In genomic region chr2:59530811-59531210, GRCm38 (mm10) we compare ENCODE assay signal across 24 mouse cellular contexts. TPM values are rescaled to one million over a fixed set of nuclear protein-coding genes. Genes with fewer than 3 reads are reported as not detected.
DNase-seq lines count a peak whose midpoint lies in the region.
"Had no signal": no experiment of that assay in that cellular context is flagged by ENCODE, and none has a peak within 500 bp of the region (broad histone marks: within the 10 kb centered on the region; RNA-seq: fewer than 3 reads in every experiment).

No protein-coding gene starts in this region.

- H3K9me3 ChIP-seq in limb, embryonic 10.5 days (replicated peaks): no peaks in the 10 kb centered on the region
- H3K9me3 ChIP-seq: forebrain, embryonic 13.5 days; hindbrain, embryonic 12.5 days; liver, embryonic 13.5 days; megakaryocyte, embryonic 14.5 days; midbrain, embryonic 13.5 days; neural tube, embryonic 12.5 days had no signal

- no peak overlapping the region for H3K4me3 ChIP-seq in limb, embryonic 10.5 days
- H3K4me3 ChIP-seq: forebrain, embryonic 13.5 days; hindbrain, embryonic 12.5 days; liver, embryonic 13.5 days; megakaryocyte, embryonic 14.5 days; midbrain, embryonic 13.5 days; neural tube, embryonic 12.5 days had no signal

- intact Hi-C loops in left cerebral cortex, postnatal 10 days (cut with DNase I): no loop called here

- no peaks in the 10 kb centered on the region for H3K36me3 ChIP-seq in limb, embryonic 10.5 days
- H3K36me3 ChIP-seq: hindbrain, embryonic 12.5 days; liver, embryonic 13.5 days; midbrain, embryonic 13.5 days; neural tube, embryonic 12.5 days had no signal

- no peaks in the 10 kb centered on the region for H3K27me3 ChIP-seq in limb, embryonic 10.5 days (ENCODE audit: low read depth, poor library complexity, severe bottlenecking)
- H3K27me3 ChIP-seq: hindbrain, embryonic 12.5 days; liver, embryonic 13.5 days; midbrain, embryonic 13.5 days; neural tube, embryonic 12.5 days had no signal

- peaks cover 57% of the 10 kb centered on the region for H3K4me1 ChIP-seq in limb, embryonic 10.5 days
- H3K4me1 ChIP-seq: megakaryocyte, embryonic 14.5 days had no signal

- 93% methylated on average over 3 of the region's 3 CpGs for WGBS in limb, embryonic 10.5 days

- peak; percentile 24 for DNase-seq in left cerebral cortex, adult 11 months (ENCODE audit: low spot score)
- DNase-seq in left cerebral cortex, postnatal 10 days (ENCODE audit: extremely low spot score in 1 of 2, low spot score in 2 of 2): no peak
- peak; percentile 89 for DNase-seq in brain, adult 2 months (ENCODE audit: low read depth, low spot score)
- DNase-seq in layer of hippocampus, adult 8-10 months (ENCODE audit: low spot score in 2 of 2): peak; percentile 53 to 54
- DNase-seq in limb, embryonic 10.5 days (ENCODE audit: low spot score): no peak
- DNase-seq in gastrocnemius, postnatal 10 days: no peak
- no peak for DNase-seq in spleen, adult 18-20 months
- DNase-seq: adrenal gland, postnatal 14 days; cerebellum, adult 8-10 months; kidney, postnatal 25 days; liver, embryonic 13.5 days; lung, embryonic 14.5 days; lung, postnatal 36 days; thymus, postnatal 14 days had no signal

- H3K27ac ChIP-seq in limb, embryonic 10.5 days: peak overlapping the region; percentile 61; the same call in 1 of the 2 replicates
- H3K27ac ChIP-seq: forebrain, embryonic 13.5 days; hindbrain, embryonic 12.5 days; liver, embryonic 13.5 days; midbrain, embryonic 13.5 days; neural tube, embryonic 12.5 days had no signal

RNA-seq across cellular contexts. Expression of gene Dapl1, which starts 46.4 kb away (rescaled TPM):
- total RNA-seq in left cerebral cortex, postnatal 10 days (2021): 1 to 10 TPM; 1.8 to 2.0 TPM
- total RNA-seq in layer of hippocampus, adult 8-10 months (2022): under 1 TPM in 1 of 4 experiments, not detected in 3; 0.83 TPM
- 0.36 and 0.94 TPM in 2 replicates for polyA plus RNA-seq in limb, embryonic 10.5 days (2016; fragmentation: Nextera tagmentation; extraction: Ambion mirVana)
- not detected for total RNA-seq in gastrocnemius, postnatal 10 days (2021)
- total RNA-seq: adrenal gland, postnatal 14 days; gastrocnemius, adult 18-20 months; gastrocnemius, postnatal 4 days; heart, adult 8-10 months; heart, postnatal 25 days had no signal
- polyA plus RNA-seq: brain, embryonic 14.5 days; forebrain, embryonic 13.5 days; neural tube, embryonic 12.5 days had no signal

Comparison
In these comparisons a context has a peak if more than half of its experiments do, and no peak if none do; other contexts are left out.
1. DNase-seq: peak in left cerebral cortex, adult 11 months (single experiment), brain, adult 2 months (single experiment) and layer of hippocampus, adult 8-10 months (2 of 2); none in left cerebral cortex, postnatal 10 days (0 of 2), limb, embryonic 10.5 days (single experiment), gastrocnemius, postnatal 10 days (single experiment) and spleen, adult 18-20 months (0 of 2).